Mouse (Mus musculus): ENCODE results near the gene Ptma.
"Not testable (repeated sequence)": the region's sequence is repeated elsewhere in the genome, so short reads cannot be mapped to it uniquely, and the experiment has no call there.

The Ptma gene

GRCm38 (mm10) chr1:86496340-86496739 lies 30.2 kb upstream of the Ptma start:
- no peak for DNase-seq (ENCODE audit: low spot score in 2 of 2)

GRCm38 (mm10) chr1:86497361-86497760 lies 29.2 kb upstream of the Ptma start:
- no peak for DNase-seq (ENCODE audit: low spot score in 2 of 2)

DNA sequence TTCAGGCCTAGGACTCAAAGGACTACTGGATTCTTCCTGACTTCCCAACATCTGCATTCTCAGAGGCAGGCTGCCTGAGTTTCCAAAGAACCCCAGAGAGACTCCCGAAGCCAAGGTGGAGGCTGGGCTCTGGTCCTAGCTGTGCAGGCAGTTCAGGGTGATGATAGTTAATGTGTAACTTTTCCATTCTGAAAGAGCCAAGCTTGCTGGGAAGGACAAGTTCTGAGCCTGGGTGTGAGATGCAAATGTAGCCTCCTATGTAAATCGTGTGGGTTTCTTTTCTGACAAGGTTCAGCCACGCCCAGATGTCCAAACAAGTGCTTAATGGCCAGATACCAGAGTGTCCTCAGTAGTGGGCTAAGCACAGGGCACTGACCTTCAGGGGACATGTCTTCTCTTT lies 28.5 kb upstream of the Ptma start:
- no peak for DNase-seq (ENCODE audit: low spot score in 2 of 2)

GRCm38 (mm10) chr1:86498611-86499010 lies 27.9 kb upstream of the Ptma start:
- DNase-seq (ENCODE audit: low spot score in 2 of 2): no peak

GRCm38 (mm10) chr1:86499903-86500302 lies 26.6 kb upstream of the Ptma start:
- no peak for DNase-seq (ENCODE audit: low spot score in 2 of 2)

DNA sequence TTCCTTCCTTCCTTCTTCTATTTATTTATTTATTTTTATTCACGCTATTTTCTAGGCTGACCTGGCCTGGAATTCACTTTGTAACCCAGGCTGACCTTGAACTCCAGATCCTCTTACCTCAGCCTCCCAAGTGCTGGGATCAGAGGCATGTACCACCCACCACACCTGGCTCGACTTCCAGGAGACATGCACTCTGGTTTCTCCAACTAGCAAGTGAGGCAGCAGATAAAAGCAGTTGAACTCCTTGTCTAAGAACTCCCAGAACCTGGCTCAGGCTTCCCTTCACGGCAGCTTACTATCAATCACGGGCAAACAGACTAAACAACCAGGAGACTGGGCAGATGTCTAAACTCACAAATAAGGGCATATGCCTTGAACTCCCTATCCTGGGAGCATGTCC lies 25.8 kb upstream of the Ptma start:
- no peak for DNase-seq (ENCODE audit: low spot score in 2 of 2)

DNA sequence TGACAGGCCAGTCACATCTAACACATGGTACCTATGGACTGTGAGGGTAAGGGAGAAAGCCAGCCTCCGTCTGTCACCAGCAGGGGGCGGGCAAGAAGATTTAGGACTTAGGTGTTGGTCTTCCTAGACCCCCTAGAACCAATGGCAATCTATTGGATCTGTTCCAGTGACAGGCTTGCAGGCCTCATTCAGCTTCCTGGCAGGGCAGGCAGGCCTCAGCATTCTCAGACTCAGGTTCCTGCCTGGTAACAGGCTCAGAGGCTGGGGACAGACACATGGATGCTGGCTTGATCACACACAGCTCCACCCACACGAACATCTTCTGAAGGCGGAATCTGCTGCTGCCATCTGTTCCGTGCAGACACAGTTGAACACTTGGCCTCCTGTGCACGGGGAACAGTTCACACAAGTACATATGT lies 25.4 kb upstream of the Ptma start:
- DNase-seq (ENCODE audit: low spot score in 2 of 2): peak; percentile 77 to 88

- peak; percentile 96 to 97 for DNase-seq (ENCODE audit: low spot score in 2 of 2)
These were observed 25.0 kb upstream of the Ptma start for GRCm38 (mm10) chr1:86501559-86501958.

DNA sequence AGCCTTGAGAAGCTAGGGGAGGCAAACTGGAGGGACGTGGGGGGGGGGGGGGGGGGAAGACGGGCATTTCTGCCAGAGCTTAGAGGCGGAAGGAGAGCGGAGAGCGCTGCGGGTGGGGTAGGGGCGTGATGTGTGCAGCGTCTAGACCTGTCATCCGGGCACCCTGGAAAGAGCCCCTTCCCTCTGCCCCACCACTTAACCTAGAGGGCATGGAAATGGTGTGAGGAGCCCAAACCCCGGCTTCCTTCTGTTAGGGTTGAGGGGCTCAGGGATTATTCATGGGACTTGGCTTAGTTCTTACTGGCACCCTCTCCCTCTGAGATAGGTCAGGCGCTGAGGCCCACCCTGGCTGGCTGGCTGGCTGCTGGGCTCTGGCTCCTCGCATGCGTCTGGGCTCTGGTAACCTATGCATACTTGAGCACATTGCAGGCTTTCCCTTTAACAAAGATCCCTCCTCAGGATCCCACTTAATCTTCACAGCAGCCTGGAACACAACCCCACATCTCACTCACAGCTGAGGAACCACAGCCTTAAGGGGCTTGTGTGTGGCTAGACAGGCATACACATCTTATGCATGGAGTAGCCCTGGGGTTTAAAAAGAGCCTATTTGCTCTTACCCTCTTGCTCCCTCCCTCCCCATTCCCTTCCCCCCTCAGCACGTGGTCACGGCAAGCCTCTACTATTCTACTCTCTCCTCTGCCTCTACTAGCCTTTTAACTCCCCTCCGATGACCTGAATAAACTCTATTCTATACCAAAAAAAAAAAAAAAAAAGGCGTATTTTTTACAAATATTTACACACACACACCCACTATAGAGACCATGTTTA lies 24.1 kb upstream of the Ptma start:
- no peak for DNase-seq (ENCODE audit: low spot score in 2 of 2)

DNA sequence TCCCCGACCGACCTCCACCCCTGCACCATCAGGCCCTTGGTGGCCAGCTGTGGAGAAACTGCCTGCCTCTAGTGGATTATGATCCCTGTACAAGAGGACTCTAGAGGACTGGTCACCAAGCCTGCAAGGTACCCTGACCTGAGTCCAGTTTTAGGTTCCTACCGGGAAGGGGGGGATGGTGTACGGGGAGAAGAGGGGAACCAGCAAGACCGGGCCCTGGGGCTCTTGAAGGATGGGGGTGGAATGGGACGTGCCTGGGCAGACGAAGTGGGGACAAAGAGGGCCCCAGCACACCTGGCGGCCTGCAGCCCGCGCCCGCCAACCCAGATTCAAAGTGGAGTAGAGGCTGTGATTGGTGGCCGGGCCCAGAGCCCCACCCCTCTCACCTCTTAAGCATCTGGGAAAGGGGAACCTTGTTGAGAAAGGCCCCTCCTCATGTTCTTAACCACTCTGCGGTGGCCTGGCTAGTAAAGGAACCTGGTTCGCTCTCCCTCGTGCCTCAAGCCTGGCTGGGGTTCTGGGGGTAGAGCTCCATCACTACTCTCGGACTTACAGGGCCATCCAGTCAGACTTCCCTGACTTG lies 23.3 kb upstream of the Ptma start:
- no peak for DNase-seq (ENCODE audit: low spot score in 2 of 2)

DNA sequence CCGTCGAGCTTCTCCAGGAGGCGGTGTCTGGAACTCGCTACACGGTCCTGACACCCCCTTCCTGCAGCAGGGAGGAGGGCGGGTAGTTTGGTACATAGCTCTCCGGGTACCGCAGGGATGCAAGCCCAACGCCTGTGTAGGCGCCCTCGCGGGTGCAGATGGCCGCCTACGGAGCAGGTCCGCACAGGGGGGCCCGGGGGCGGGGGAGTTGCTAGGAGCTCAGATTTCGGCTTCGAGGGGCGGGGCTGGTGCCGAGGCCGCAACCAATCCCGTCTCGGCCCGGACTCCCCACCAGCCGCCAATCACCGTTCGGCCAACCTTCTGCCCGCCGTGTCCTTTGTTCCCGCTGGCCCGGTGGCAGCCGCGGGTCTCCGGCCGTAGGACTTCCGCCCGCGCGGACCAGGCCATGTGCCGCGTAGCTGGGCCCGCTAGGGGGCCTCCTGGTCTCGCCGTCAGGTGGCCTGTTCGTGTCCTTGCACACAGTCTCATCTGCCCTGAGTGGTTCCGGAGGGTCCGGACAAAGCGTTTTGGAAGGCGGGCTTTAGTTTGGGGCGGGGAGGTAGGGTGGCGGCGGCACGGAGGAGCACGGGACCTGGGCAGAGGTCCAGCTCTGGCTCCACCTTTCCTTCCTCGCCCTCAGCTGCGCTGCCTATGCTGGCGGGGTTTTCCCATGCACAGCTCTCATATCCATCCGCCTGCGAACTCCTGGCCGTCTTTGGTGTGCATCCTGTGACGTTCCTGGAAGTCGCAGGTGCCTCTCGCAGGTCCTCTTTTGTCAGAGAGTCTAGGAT lies 22.4 kb upstream of the Ptma start:
- peak; percentile 91 to 92 for DNase-seq (ENCODE audit: low spot score in 2 of 2)

GRCm38 (mm10) chr1:86504697-86505421 lies 21.7 kb upstream of the Ptma start:
- DNase-seq (ENCODE audit: low spot score in 2 of 2): no peak

GRCm38 (mm10) chr1:86505461-86505860 lies 21.1 kb upstream of the Ptma start:
- no peak for DNase-seq (ENCODE audit: low spot score in 2 of 2)

- no peak for DNase-seq (ENCODE audit: low spot score in 2 of 2)
These were observed 20.1 kb upstream of the Ptma start for GRCm38 (mm10) chr1:86506420-86506819.

GRCm38 (mm10) chr1:86507866-86508265 lies 18.7 kb upstream of the Ptma start:
- DNase-seq (ENCODE audit: low spot score in 2 of 2): no peak

DNA sequence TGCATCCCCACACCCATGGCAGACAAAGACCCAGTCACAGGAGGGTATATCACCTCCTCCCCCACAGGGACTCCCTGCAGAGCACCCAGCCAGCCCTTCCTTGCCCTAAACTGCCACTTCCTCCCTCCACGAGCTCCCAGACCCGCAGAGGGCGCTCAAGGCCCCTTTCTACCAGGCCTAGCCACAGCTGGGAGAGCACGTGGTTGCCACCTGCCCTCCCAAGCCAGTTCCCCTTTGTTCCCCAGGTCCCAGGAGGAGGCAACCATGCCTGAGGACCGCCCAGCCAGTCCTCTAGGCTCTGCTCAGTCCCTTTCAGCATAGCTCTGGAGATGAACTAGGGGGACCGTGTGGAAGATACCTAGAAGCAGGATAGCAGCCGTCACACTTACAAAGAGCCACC lies 17.1 kb upstream of the Ptma start:
- DNase-seq (ENCODE audit: low spot score in 2 of 2): peak; percentile 71 to 73

DNA sequence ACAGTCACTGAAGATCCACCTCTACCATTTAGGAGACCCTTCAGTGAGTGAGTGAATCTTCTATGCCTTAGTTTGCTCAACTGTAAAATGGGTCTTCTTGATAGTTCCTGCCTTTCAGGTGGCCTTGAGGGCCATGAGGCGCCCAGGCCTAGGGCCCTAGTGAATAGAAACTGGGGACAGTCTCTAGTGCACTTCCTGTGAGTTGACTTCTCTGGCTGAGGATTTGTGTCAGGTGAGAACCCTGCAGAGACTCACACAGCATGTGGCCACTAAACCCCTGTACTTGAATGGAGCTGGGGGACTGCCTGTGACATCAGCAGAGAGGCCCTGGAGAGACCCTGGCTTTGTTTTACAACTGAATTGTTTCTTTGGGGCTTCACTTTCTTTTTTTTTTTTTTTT lies 16.3 kb upstream of the Ptma start:
- no peak for DNase-seq (ENCODE audit: low spot score in 2 of 2)

DNA sequence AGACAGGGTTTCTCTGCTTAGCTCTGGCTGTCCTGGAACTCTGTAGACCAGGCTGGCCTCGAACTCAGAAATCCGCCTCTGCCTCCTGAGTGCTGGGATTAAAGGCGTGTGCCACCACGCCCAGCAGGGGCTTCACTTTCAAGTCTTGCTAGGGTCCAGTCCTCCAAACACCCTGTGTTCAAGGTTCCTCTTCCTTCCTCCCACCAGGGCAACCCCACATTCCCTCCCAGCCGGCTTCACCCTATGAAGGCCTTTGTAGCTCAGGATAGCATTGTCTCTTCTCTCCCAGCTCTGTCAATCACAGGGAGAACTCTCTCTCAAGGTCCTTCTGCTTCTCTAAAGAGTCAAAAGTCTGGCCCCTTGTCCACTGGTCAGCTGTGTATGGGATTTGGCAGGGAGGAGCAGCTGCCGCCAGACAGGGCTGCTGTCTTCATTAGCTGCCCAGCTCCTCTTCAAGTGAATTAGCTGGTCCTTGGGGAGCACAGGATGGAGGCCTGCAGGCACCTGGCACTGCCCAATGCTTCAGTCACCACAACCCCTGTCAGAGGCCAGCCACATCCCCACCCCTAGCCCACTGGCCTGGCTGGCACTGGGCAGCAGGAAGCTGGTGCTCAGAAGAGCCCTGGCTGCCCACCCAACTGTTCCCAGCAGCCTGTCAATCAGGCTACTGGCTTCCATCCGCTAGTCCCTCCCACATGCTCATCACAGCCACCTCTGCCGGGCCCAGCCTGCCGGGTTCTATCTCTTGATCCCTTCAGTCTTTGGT lies 15.7 kb upstream of the Ptma start:
- no peak for DNase-seq (ENCODE audit: low spot score in 2 of 2)

DNA sequence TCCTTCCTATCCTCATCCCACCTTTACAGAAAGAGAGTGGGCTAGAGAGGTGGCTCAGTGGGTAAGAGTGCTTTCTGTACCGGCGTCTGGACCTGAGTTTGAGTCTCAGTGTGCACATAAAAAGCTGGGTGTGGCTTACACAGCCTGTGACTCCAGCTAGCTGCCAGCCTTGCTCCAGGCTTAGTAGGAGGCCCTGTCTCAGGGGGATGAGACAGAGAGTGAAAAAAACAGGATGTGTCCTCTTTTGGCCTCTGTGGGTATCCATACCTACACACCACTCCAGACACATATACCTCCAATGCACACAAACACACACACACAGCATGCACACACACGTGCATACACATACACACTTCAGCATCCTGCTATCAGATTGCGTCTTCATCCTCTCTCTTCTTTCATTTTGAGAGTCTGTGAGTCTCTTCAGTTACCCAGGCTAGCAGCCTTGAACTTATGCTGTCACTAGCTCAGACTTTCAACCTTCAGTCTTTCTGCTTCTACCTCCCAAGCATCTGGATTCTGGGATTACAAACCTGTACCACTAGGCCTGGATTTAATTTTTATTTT lies 14.3 kb upstream of the Ptma start:
- DNase-seq (ENCODE audit: low spot score in 2 of 2): no peak

- DNase-seq (ENCODE audit: low spot score in 2 of 2): not testable (repeated sequence)
These were observed 13.5 kb upstream of the Ptma start for GRCm38 (mm10) chr1:86513031-86513430.
